Mouse (Mus musculus) spleen, postnatal 14 days (tissue): ENCODE data around the gene Olfr1463.

Experiments used
- DNase-seq, 2 experiments: peaks; one replicate each; pipeline ENCODE4 v3.0.0; 2021 to 2022; ENCODE audit warnings: low spot score in 2 of 2

Olfr1463 gene

GRCm38 (mm10) chr19:13231028-13231427 lies at the start of gene Olfr1463:
Gene Olfr1463 (plus strand): TSS chr19:13231328.
- no peak for DNase-seq

- DNase-seq: no peak
These were observed 45.7 kb upstream of the Olfr1463 start, which contains the start of gene Olfr1462 for GRCm38 (mm10) chr19:13185434-13185833. Gene Olfr1462 (plus strand): TSS chr19:13185734.

GRCm38 (mm10) chr19:13221666-13222065 lies 9.5 kb upstream of the Olfr1463 start:
- DNase-seq: no peak
